Mouse (Mus musculus) spleen, postnatal 4 days (tissue): ENCODE data around the gene L1td1.

Experiments used
- DNase-seq, 2 experiments: peaks; one replicate each; pipeline ENCODE4 v3.0.0; 2022; ENCODE audit warnings: low spot score in 2 of 2

Gene L1td1

GRCm38 (mm10) chr4:98739753-98740152 lies 13.2 kb downstream of the L1td1 start:
- DNase-seq: no peak

GRCm38 (mm10) chr4:98743209-98743905 lies 16.8 kb downstream of the L1td1 start:
- no peak for DNase-seq

- DNase-seq: no peak
Observed at GRCm38 (mm10) chr4:98743906-98744210, 17.3 kb downstream of the L1td1 start.

- DNase-seq: no peak
Observed at GRCm38 (mm10) chr4:98754456-98754855, 27.9 kb downstream of the L1td1 start.

GRCm38 (mm10) chr4:98756141-98756540 lies 29.6 kb downstream of the L1td1 start:
- DNase-seq: no peak

GRCm38 (mm10) chr4:98758012-98758821 lies 31.7 kb downstream of the L1td1 start:
- no peak for DNase-seq

GRCm38 (mm10) chr4:98758872-98759518 lies 32.5 kb downstream of the L1td1 start:
- DNase-seq: no peak

GRCm38 (mm10) chr4:98767134-98768133 lies 40.9 kb downstream of the L1td1 start:
- no peak for DNase-seq

- no peak for DNase-seq
Observed at GRCm38 (mm10) chr4:98773785-98774184, 47.3 kb downstream of the L1td1 start.

- no peak for DNase-seq
Observed at GRCm38 (mm10) chr4:98776721-98777427, 50.3 kb downstream of the L1td1 start.

GRCm38 (mm10) chr4:98777464-98777863 lies 50.9 kb downstream of the L1td1 start:
- DNase-seq: no peak

GRCm38 (mm10) chr4:98778219-98778618 lies 51.7 kb downstream of the L1td1 start:
- DNase-seq: no peak

- DNase-seq: no peak
Observed at GRCm38 (mm10) chr4:98785851-98786250, 59.3 kb downstream of the L1td1 start.

GRCm38 (mm10) chr4:98786281-98786680 lies 59.7 kb downstream of the L1td1 start:
- DNase-seq: no peak
